Mouse (Mus musculus): Measurements from ENCODE around the gene Ugt1a9. TPM values are rescaled to one million over a fixed set of nuclear protein-coding genes. Genes with fewer than 3 reads are reported as not detected.

The Ugt1a9 gene
- polyA plus RNA-seq, 1 experiment from 2014 or later: not detected

GRCm38 (mm10) chr1:88226670-88227379 is 156.2 kb downstream of the Ugt1a9 start, which contains the start of gene Mroh2a:
Mroh2a (plus strand) TSS chr1:88226986.
- no peaks in the 10 kb centered on the region for H3K4me1 ChIP-seq (ENCODE audit: control insufficient read depth, insufficient read depth, low read length)
- DNase-seq (ENCODE audit: low spot score): no peak
- H3K4me3 ChIP-seq (ENCODE audit: low read depth, low read length): no peak within 1 kb of the TSS
- H3K4me2 ChIP-seq (ENCODE audit: low read depth, low read length): no peak within 1 kb of the TSS
- WGBS: 56% methylated on average over 5 of the region's 5 CpGs
- no peaks in the 10 kb centered on the region for H3K36me3 ChIP-seq (replicated peaks; ENCODE audit: control insufficient read depth, insufficient read depth, low read depth, low read length)
- ATAC-seq (replicated peaks; ENCODE audit: insufficient number of reproducible peaks, low FRiP score, low TSS enrichment, low read depth): no peak
- no peak within 1 kb of the TSS for H3K9ac ChIP-seq (replicated peaks; ENCODE audit: low read length)
- H3K27me3 ChIP-seq (ENCODE audit: control insufficient read depth, insufficient read depth, low read length): no peaks in the 10 kb centered on the region
- H3K27ac ChIP-seq (replicated peaks; ENCODE audit: low read depth, low read length): no peak within 1 kb of the TSS
- H3K9me3 ChIP-seq (replicated peaks; ENCODE audit: control insufficient read depth, low read length): peaks cover 60% of the 10 kb centered on the region

GRCm38 (mm10) chr1:88227482-88227881 is 156.9 kb downstream of the Ugt1a9 start:
- no peaks in the 10 kb centered on the region for H3K36me3 ChIP-seq (replicated peaks; ENCODE audit: control insufficient read depth, insufficient read depth, low read depth, low read length)
- H3K4me2 ChIP-seq (ENCODE audit: low read depth, low read length): no peak overlapping the region
- no peak for ATAC-seq (replicated peaks; ENCODE audit: insufficient number of reproducible peaks, low FRiP score, low TSS enrichment, low read depth)
- H3K9ac ChIP-seq (replicated peaks; ENCODE audit: low read length): no peak overlapping the region
- no peak for DNase-seq (ENCODE audit: low spot score)
- WGBS: 58% methylated on average over 2 of the region's 2 CpGs
- H3K4me3 ChIP-seq (ENCODE audit: low read depth, low read length): no peak overlapping the region
- H3K9me3 ChIP-seq (replicated peaks; ENCODE audit: control insufficient read depth, low read length): peaks cover 67% of the 10 kb centered on the region
- no peaks in the 10 kb centered on the region for H3K4me1 ChIP-seq (ENCODE audit: control insufficient read depth, insufficient read depth, low read length)
- H3K27ac ChIP-seq (replicated peaks; ENCODE audit: low read depth, low read length): no peak overlapping the region
- H3K27me3 ChIP-seq (ENCODE audit: control insufficient read depth, insufficient read depth, low read length): no peaks in the 10 kb centered on the region

GRCm38 (mm10) chr1:88228121-88228520 is 157.5 kb downstream of the Ugt1a9 start:
- no peak overlapping the region for H3K4me3 ChIP-seq (ENCODE audit: low read depth, low read length)
- DNase-seq (ENCODE audit: low spot score): no peak
- no peaks in the 10 kb centered on the region for H3K4me1 ChIP-seq (ENCODE audit: control insufficient read depth, insufficient read depth, low read length)
- whole genome bisulfite sequencing: 71% methylated on average over 7 of the region's 7 CpGs
- peaks cover 73% of the 10 kb centered on the region for H3K9me3 ChIP-seq (replicated peaks; ENCODE audit: control insufficient read depth, low read length)
- no peaks in the 10 kb centered on the region for H3K27me3 ChIP-seq (ENCODE audit: control insufficient read depth, insufficient read depth, low read length)
- H3K27ac ChIP-seq (replicated peaks; ENCODE audit: low read depth, low read length): no peak overlapping the region
- H3K9ac ChIP-seq (replicated peaks; ENCODE audit: low read length): no peak overlapping the region
- no peak overlapping the region for H3K4me2 ChIP-seq (ENCODE audit: low read depth, low read length)
- ATAC-seq (replicated peaks; ENCODE audit: insufficient number of reproducible peaks, low FRiP score, low TSS enrichment, low read depth): no peak
- H3K36me3 ChIP-seq (replicated peaks; ENCODE audit: control insufficient read depth, insufficient read depth, low read depth, low read length): no peaks in the 10 kb centered on the region

- no peaks in the 10 kb centered on the region for H3K4me1 ChIP-seq (ENCODE audit: control insufficient read depth, insufficient read depth, low read length)
- H3K4me3 ChIP-seq (ENCODE audit: low read depth, low read length): no peak overlapping the region
- no peaks in the 10 kb centered on the region for H3K27me3 ChIP-seq (ENCODE audit: control insufficient read depth, insufficient read depth, low read length)
- H3K4me2 ChIP-seq (ENCODE audit: low read depth, low read length): no peak overlapping the region
- no peaks in the 10 kb centered on the region for H3K36me3 ChIP-seq (replicated peaks; ENCODE audit: control insufficient read depth, insufficient read depth, low read depth, low read length)
- 82% methylated on average over 3 of the region's 3 CpGs for WGBS
- ATAC-seq (replicated peaks; ENCODE audit: insufficient number of reproducible peaks, low FRiP score, low TSS enrichment, low read depth) (no peak), DNase-seq (ENCODE audit: low spot score) (no peak)
- H3K9ac ChIP-seq (replicated peaks; ENCODE audit: low read length): no peak overlapping the region
- H3K9me3 ChIP-seq (replicated peaks; ENCODE audit: control insufficient read depth, low read length): peaks cover 87% of the 10 kb centered on the region
- H3K27ac ChIP-seq (replicated peaks; ENCODE audit: low read depth, low read length): no peak overlapping the region
Observed at GRCm38 (mm10) chr1:88229566-88229965, 159.0 kb downstream of the Ugt1a9 start.

GRCm38 (mm10) chr1:88229986-88230385 is 159.4 kb downstream of the Ugt1a9 start:
- DNase-seq (ENCODE audit: low spot score): no peak
- no peak overlapping the region for H3K9ac ChIP-seq (replicated peaks; ENCODE audit: low read length)
- WGBS: 83% methylated on average over 5 of the region's 5 CpGs
- no peak overlapping the region for H3K4me2 ChIP-seq (ENCODE audit: low read depth, low read length)
- H3K27ac ChIP-seq (replicated peaks; ENCODE audit: low read depth, low read length): no peak overlapping the region
- no peaks in the 10 kb centered on the region for H3K36me3 ChIP-seq (replicated peaks; ENCODE audit: control insufficient read depth, insufficient read depth, low read depth, low read length)
- no peaks in the 10 kb centered on the region for H3K27me3 ChIP-seq (ENCODE audit: control insufficient read depth, insufficient read depth, low read length)
- no peak overlapping the region for H3K4me3 ChIP-seq (ENCODE audit: low read depth, low read length)
- no peak for ATAC-seq (replicated peaks; ENCODE audit: insufficient number of reproducible peaks, low FRiP score, low TSS enrichment, low read depth)
- H3K9me3 ChIP-seq (replicated peaks; ENCODE audit: control insufficient read depth, low read length): peaks cover 91% of the 10 kb centered on the region
- H3K4me1 ChIP-seq (ENCODE audit: control insufficient read depth, insufficient read depth, low read length): no peaks in the 10 kb centered on the region

GRCm38 (mm10) chr1:88230421-88230820 is 159.8 kb downstream of the Ugt1a9 start:
- peaks cover 94% of the 10 kb centered on the region for H3K9me3 ChIP-seq (replicated peaks; ENCODE audit: control insufficient read depth, low read length)
- no peak overlapping the region for H3K4me3 ChIP-seq (ENCODE audit: low read depth, low read length)
- H3K4me2 ChIP-seq (ENCODE audit: low read depth, low read length): no peak overlapping the region
- H3K27me3 ChIP-seq (ENCODE audit: control insufficient read depth, insufficient read depth, low read length): no peaks in the 10 kb centered on the region
- ATAC-seq (replicated peaks; ENCODE audit: insufficient number of reproducible peaks, low FRiP score, low TSS enrichment, low read depth) (no peak), DNase-seq (ENCODE audit: low spot score) (no peak)
- WGBS: 73% methylated on average over 7 of the region's 7 CpGs
- H3K4me1 ChIP-seq (ENCODE audit: control insufficient read depth, insufficient read depth, low read length): no peaks in the 10 kb centered on the region
- no peak overlapping the region for H3K27ac ChIP-seq (replicated peaks; ENCODE audit: low read depth, low read length)
- no peaks in the 10 kb centered on the region for H3K36me3 ChIP-seq (replicated peaks; ENCODE audit: control insufficient read depth, insufficient read depth, low read depth, low read length)
- no peak overlapping the region for H3K9ac ChIP-seq (replicated peaks; ENCODE audit: low read length)

GRCm38 (mm10) chr1:88230981-88231802 is 160.6 kb downstream of the Ugt1a9 start:
- no peaks in the 10 kb centered on the region for H3K36me3 ChIP-seq (replicated peaks; ENCODE audit: control insufficient read depth, insufficient read depth, low read depth, low read length)
- no peaks in the 10 kb centered on the region for H3K4me1 ChIP-seq (ENCODE audit: control insufficient read depth, insufficient read depth, low read length)
- H3K9me3 ChIP-seq (replicated peaks; ENCODE audit: control insufficient read depth, low read length): peaks cover 94% of the 10 kb centered on the region
- ATAC-seq (replicated peaks; ENCODE audit: insufficient number of reproducible peaks, low FRiP score, low TSS enrichment, low read depth): no peak
- no peak for DNase-seq (ENCODE audit: low spot score)
- H3K4me3 ChIP-seq (ENCODE audit: low read depth, low read length): no peak overlapping the region
- no peak overlapping the region for H3K4me2 ChIP-seq (ENCODE audit: low read depth, low read length)
- no peak overlapping the region for H3K27ac ChIP-seq (replicated peaks; ENCODE audit: low read depth, low read length)
- H3K9ac ChIP-seq (replicated peaks; ENCODE audit: low read length): no peak overlapping the region
- no peaks in the 10 kb centered on the region for H3K27me3 ChIP-seq (ENCODE audit: control insufficient read depth, insufficient read depth, low read length)
- 76% methylated on average over 6 of the region's 6 CpGs for WGBS

All from embryonic facial prominence, embryonic 11.5 days (tissue).